Mouse (Mus musculus): ENCODE measurements at regions not wholly inside any gene's neighbourhood (a gene's known extent, or its start where the extent isn't known, plus 50 kb on each side); places are given as distances from the start of the nearest gene placed in this dataset.

GRCm38 (mm10) chr14:15062861-15063418 is 259.7 kb downstream of the Nek10 start:
- TF ChIP-seq CTCF (IDR thresholded peaks at IDR 0.05; ENCODE audit: low read depth), result no peak
- TF ChIP-seq EP300 (IDR thresholded peaks at IDR 0.05; ENCODE audit: low read depth), result no peak
